Mouse (Mus musculus): ENCODE results near the gene Tusc2. TPM values are rescaled to one million over a fixed set of nuclear protein-coding genes. Genes with fewer than 3 reads are reported as not detected.

Gene Tusc2
- polyA plus RNA-seq (2012; rRNA removed) = 139 and 143 TPM in 2 replicates

DNA sequence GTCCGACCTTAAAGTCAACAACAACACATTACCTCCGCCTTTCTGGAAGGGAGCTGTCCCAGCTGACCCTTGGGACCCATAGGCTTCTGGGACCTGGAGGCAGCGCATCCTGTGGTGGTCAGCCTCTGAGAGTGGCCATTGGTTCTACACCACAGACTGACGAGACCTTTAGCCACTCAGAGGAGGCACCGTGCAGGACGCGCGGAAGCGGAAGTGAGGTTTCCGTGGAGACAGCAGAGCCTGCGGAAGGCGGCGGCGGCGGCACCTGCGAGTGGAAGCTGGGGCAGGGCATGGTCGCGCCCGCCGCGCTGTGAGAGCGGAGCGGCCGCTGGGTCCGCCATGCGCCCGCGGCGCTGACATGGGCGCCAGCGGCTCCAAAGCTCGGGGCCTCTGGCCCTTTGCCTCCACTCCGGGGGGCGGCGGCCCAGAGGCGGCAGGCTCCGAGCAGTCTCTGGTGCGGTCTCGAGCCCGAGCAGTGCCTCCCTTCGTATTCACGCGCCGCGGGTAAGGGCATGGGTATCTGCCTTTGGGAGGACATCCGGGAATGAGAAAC is at the start of gene Tusc2:
TSS of gene Tusc2 (plus strand) at position 227 of the 553 bp plus-strand sequence.
- Histone ChIP-seq H3K4me3 (ENCODE audit: insufficient read depth, low read length) (peak within 1 kb of the TSS; percentile 36), H3K27ac (ENCODE audit: insufficient read depth, low read length) (no peak within 1 kb of the TSS), H3K4me1 (ENCODE audit: control insufficient read depth, insufficient read depth, low read length) (peaks cover 4% of the 10 kb centered on the region; the same call in 1 of the 2 replicates)
- no peak for TF ChIP-seq CTCF (IDR thresholded peaks at IDR 0.05; ENCODE audit: extremely low read depth, insufficient read depth, low read length)
- peak; percentile 90 for TF ChIP-seq POLR2A (IDR thresholded peaks at IDR 0.05; ENCODE audit: extremely low read depth, insufficient read depth, low read length)

DNA sequence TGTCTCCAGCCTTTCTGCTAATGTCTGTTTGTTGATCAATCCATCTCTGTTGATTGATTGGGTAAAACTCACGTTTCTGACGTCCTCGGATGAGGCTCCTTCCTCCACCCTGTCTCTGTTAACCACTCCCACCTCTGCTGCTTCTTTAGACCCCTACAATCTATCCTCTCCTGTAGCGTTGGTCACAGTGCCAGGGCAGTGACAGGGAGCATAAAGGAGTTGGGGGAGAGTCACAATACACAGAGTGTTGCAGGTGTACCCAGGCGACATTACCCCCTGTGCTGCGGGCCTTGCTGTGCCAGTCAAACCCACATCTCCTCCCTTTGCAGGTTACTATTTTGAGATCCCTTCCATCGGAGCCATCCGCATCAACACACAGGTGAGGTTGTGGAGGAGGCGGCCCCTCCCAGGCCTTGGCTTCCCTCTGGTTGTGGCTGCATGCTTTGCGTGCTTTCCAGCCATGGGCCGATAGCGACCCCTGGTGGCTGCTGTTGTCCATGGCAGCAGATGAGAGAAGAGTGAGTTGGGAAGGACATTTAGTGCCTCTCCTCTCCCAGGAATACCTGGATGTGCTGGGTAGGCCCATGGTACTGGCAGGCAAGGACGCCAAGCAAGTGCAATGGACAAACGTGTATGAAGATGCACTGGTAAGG is 48.6 kb upstream of the Tusc2 start:
- Histone ChIP-seq H3K4me3 (ENCODE audit: insufficient read depth, low read length) (no peak overlapping the region), H3K4me1 (ENCODE audit: control insufficient read depth, insufficient read depth, low read length) (no peaks in the 10 kb centered on the region), H3K27ac (ENCODE audit: insufficient read depth, low read length) (no peak overlapping the region)
- peak; percentile 98 for TF ChIP-seq CTCF (IDR thresholded peaks at IDR 0.05; ENCODE audit: extremely low read depth, insufficient read depth, low read length)
- no peak for TF ChIP-seq POLR2A (IDR thresholded peaks at IDR 0.05; ENCODE audit: extremely low read depth, insufficient read depth, low read length)

DNA sequence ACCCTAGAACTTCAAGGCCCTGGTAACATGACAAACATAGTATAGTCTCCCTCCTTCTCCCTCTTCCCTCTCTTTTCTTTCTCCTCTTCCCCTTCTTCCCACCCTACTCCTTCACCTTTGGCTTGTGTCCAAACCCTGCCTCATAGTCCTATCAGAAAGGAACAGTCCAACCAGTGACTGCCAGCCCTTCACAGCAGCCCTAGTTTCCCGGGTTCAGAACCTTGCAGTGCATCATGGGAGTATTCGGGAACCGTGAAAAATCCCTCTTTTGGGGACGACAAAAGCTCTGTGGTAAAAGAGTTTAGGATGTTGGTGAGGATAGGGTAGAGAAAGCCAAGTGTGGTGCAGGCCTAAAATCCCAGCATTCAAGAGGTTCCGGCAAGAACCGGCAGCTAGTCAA is 42.7 kb upstream of the Tusc2 start:
- no peak overlapping the region for H3K27ac ChIP-seq (ENCODE audit: insufficient read depth, low read length)
- TF ChIP-seq POLR2A (IDR thresholded peaks at IDR 0.05; ENCODE audit: extremely low read depth, insufficient read depth, low read length) (no peak), CTCF (IDR thresholded peaks at IDR 0.05; ENCODE audit: extremely low read depth, insufficient read depth, low read length) (no peak)
- no peak overlapping the region for H3K4me3 ChIP-seq (ENCODE audit: insufficient read depth, low read length)
- no peaks in the 10 kb centered on the region for H3K4me1 ChIP-seq (ENCODE audit: control insufficient read depth, insufficient read depth, low read length)

DNA sequence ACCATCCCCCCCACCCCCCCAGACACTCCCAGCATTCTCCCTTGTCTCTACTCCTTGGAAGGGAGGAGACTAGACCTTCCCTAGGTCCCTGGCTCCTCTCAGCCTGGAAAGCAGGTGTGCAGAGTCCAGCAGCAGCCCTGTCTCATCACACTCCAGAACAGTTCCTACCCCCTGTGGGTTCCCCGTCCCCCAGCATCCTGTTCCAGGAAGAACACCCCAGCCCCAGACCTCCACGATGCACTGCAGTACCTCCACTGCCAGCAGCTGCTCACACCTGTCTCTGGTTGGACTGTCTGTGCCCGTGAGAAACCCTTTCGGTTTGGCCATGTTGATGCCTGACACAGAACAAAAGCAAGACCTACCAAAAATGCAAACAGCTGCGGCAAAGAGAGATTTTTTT is 41.9 kb upstream of the Tusc2 start:
- Histone ChIP-seq H3K4me3 (ENCODE audit: insufficient read depth, low read length) (no peak overlapping the region), H3K4me1 (ENCODE audit: control insufficient read depth, insufficient read depth, low read length) (no peaks in the 10 kb centered on the region), H3K27ac (ENCODE audit: insufficient read depth, low read length) (no peak overlapping the region)
- TF ChIP-seq POLR2A (IDR thresholded peaks at IDR 0.05; ENCODE audit: extremely low read depth, insufficient read depth, low read length) (no peak), CTCF (IDR thresholded peaks at IDR 0.05; ENCODE audit: extremely low read depth, insufficient read depth, low read length) (no peak)

DNA sequence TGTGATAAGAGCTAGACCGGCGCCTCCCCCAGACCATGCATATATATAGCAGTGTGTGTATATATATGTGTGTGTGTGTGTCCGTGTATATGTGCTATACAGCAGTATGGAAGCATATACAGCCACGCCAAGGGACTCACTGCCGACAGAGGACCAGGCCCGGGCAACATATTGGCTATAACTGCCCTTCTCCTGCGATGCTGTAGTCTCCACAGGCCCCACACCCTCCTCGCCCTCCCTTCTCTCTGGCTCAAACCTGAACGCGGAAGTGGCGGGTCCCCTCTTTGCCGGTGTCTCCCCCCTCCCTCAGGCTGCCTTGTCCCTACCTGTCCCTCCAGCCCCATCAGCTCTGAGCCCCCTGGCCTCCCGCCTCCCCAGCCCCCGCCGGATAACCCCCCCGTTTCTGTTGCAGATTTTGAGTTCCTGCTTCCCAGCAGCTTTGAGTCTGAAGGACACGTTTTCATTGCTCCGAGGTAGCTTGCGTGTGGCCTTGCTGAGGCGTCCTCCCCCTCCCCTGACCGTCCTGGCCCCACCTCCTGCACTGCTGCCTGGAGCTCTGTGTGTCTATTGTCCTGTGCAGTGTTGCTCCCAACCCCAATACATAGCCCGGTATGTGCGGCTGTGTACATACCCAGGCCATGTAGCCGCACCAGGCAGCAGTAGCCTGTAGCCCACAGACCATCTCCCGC is 41.2 kb upstream of the Tusc2 start:
- Histone ChIP-seq H3K4me3 (ENCODE audit: insufficient read depth, low read length) (no peak overlapping the region), H3K27ac (ENCODE audit: insufficient read depth, low read length) (no peak overlapping the region), H3K4me1 (ENCODE audit: control insufficient read depth, insufficient read depth, low read length) (no peaks in the 10 kb centered on the region)
- TF ChIP-seq CTCF (IDR thresholded peaks at IDR 0.05; ENCODE audit: extremely low read depth, insufficient read depth, low read length) = no peak
- no peak for TF ChIP-seq POLR2A (IDR thresholded peaks at IDR 0.05; ENCODE audit: extremely low read depth, insufficient read depth, low read length)

DNA sequence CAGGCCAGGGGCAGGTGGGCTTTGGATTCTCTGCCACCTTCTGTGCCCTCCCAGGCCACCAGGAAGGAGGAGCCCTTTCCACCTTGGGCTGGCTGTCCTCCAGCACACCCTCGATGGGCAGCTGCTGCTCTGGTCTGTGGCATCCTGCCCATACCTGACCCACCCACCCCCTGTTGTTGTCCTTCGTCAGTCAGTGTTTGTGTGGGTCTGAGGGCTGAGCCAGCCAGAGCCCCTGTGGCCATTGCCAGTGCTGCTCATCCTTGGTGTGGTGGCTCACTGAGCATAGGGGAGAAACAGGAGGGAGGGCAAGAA is 40.7 kb upstream of the Tusc2 start:
- TF ChIP-seq CTCF (IDR thresholded peaks at IDR 0.05; ENCODE audit: extremely low read depth, insufficient read depth, low read length) (no peak), POLR2A (IDR thresholded peaks at IDR 0.05; ENCODE audit: extremely low read depth, insufficient read depth, low read length) (no peak)
- H3K4me1 ChIP-seq (ENCODE audit: control insufficient read depth, insufficient read depth, low read length) = no peaks in the 10 kb centered on the region
- no peak overlapping the region for H3K27ac ChIP-seq (ENCODE audit: insufficient read depth, low read length)
- H3K4me3 ChIP-seq (ENCODE audit: insufficient read depth, low read length) = no peak overlapping the region

DNA sequence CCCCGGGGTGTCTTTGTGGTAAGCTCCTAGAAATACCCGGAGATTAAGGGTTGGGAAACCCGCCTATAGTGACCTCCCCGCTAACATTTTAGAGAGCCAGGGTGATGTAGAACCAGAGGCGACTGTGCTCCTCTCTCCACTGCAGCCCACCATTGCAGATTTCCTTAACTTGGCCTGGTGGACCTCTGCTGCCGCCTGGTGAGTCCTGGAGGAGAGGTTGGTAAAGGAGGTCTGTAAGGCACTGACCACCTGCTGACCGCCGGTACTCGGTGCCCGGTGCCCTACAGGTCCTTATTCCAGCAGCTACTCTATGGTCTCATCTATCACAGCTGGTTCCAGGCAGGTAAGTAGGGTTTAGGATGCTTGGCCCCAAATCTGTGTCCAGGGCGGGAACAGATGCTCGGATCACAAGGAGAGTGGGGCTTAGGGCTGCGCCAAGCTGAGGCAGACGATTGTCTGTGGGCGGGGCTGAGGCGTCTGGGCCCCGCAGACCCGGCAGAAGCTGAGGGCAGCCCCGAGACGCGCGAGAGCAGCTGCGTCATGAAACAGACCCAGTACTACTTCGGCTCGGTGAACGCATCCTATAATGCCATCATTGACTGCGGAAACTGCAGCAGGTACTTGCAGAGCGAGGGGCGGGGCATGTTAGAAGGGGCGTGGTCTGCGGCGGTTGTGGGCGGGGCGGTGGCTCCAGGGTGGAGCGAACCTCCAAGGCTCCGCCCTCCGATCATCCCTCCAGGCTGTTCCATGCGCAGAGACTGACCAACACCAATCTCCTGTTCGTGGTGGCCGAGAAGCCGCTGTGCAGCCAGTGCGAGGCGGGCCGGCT is 36.6 kb upstream of the Tusc2 start:
- Histone ChIP-seq H3K27ac (ENCODE audit: insufficient read depth, low read length) (no peak overlapping the region), H3K4me3 (ENCODE audit: insufficient read depth, low read length) (peak overlapping the region; percentile 26), H3K4me1 (ENCODE audit: control insufficient read depth, insufficient read depth, low read length) (no peaks in the 10 kb centered on the region)
- no peak for TF ChIP-seq CTCF (IDR thresholded peaks at IDR 0.05; ENCODE audit: extremely low read depth, insufficient read depth, low read length)
- peak; percentile 42; the same call in 1 of the 2 replicates for TF ChIP-seq POLR2A (IDR thresholded peaks at IDR 0.05; ENCODE audit: extremely low read depth, insufficient read depth, low read length)

DNA sequence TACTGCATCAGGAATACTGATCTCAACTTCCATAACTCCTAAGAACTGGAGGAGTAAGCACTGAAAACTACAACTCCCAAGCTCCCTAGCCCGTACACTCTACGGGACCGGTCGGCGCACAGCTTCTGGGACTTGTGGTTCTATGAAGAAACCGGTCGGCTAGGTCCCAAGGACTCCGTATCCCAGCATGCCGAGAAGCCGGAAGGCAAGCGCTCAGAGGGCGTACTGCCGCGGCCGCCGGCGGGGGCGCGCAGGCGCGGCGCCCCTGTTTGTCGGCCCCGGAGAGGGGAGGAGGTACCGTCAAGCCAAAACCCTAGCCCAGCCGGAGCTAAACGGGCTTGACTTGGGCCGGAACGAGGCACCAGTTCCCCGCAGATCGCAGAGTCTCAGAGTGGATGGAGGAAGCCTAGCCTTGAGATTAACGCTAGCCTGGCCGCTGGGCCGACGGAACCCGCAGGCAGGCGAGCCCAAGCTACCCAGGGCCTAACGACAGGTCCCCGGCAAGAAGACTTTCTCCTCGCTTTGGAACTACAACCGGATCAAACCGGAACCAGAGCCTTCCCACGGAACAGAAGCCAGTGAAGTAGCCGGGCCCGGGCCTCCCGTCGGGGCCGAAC is 29.2 kb upstream of the Tusc2 start, which contains the start of gene Tmem115:
TSS of gene Tmem115 (plus strand) at position 155 of the 617 bp plus-strand sequence.
- TF ChIP-seq POLR2A (IDR thresholded peaks at IDR 0.05; ENCODE audit: extremely low read depth, insufficient read depth, low read length) = peak; percentile 81
- no peak for TF ChIP-seq CTCF (IDR thresholded peaks at IDR 0.05; ENCODE audit: extremely low read depth, insufficient read depth, low read length)
- Histone ChIP-seq H3K4me1 (ENCODE audit: control insufficient read depth, insufficient read depth, low read length) (peaks cover 6% of the 10 kb centered on the region), H3K27ac (ENCODE audit: insufficient read depth, low read length) (peak within 1 kb of the TSS; percentile 41; the same call in 1 of the 2 replicates), H3K4me3 (ENCODE audit: insufficient read depth, low read length) (peak within 1 kb of the TSS; percentile 60)
